ENCODE assay signal across 25 mouse cellular contexts in the genomic region with DNA sequence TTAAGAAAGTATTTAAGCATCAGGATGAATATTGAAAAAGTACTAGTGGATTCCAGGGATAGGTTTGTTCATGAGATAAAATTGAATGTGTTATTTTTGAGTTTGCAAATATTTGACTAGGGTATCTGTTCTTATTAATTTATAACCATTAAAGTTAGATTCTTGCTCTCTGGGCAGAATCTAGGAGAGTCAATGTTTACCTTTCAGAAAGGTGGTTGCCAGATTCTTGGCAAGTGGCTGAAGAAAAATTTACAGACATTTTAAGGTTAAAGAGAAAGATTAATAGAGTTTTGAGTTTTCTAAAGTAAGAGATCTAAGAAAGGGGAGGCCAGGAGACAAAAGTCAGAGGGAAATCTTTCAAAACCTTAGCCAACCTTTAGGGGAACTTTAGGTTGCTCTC.
"Had no signal": no experiment of that assay in that cellular context is flagged by ENCODE, and none has a peak within 500 bp of the region (broad histone marks: within the 10 kb centered on the region; RNA-seq: fewer than 3 reads in every experiment).

No protein-coding gene starts in this region.

- H3K4me3 ChIP-seq: gastrocnemius, adult 2 months; heart, embryonic 10.5 days; heart, embryonic 12.5 days; hindbrain, embryonic 10.5 days; hindbrain, embryonic 12.5 days; intestine, embryonic 15.5 days; kidney, embryonic 15.5 days; layer of hippocampus, adult 2 months; left cerebral cortex, adult 2 months; limb, embryonic 10.5 days; limb, embryonic 12.5 days; liver, embryonic 13.5 days; liver, embryonic 15.5 days had no signal

- H3K9me3 ChIP-seq: heart, embryonic 10.5 days; heart, embryonic 12.5 days; hindbrain, embryonic 10.5 days; hindbrain, embryonic 12.5 days; intestine, embryonic 15.5 days; kidney, embryonic 15.5 days; limb, embryonic 10.5 days; limb, embryonic 12.5 days; liver, embryonic 13.5 days; liver, embryonic 15.5 days had no signal

- ATAC-seq: hindbrain, embryonic 16.5 days; inflammation-experienced regulatory T-cells, adult 6 months; intestine, embryonic 15.5 days; intestine, postnatal 0 days had no signal

- H3K27me3 ChIP-seq: heart, embryonic 12.5 days; hindbrain, embryonic 12.5 days; intestine, embryonic 15.5 days; kidney, embryonic 15.5 days; limb, embryonic 12.5 days; liver, embryonic 13.5 days; liver, embryonic 15.5 days had no signal

- H3K4me2 ChIP-seq: heart, embryonic 12.5 days; hindbrain, embryonic 12.5 days; hindbrain, embryonic 14.5 days; intestine, embryonic 15.5 days; kidney, embryonic 15.5 days; limb, embryonic 12.5 days; liver, embryonic 13.5 days; liver, embryonic 15.5 days had no signal

- H3K27ac ChIP-seq: gastrocnemius, adult 2 months; heart, embryonic 10.5 days; hindbrain, embryonic 10.5 days; hindbrain, embryonic 12.5 days; hindbrain, embryonic 14.5 days; intestine, embryonic 15.5 days; kidney, embryonic 15.5 days; layer of hippocampus, adult 2 months; left cerebral cortex, adult 2 months; limb, embryonic 10.5 days; limb, embryonic 12.5 days; liver, embryonic 13.5 days; liver, embryonic 15.5 days had no signal

- DNase-seq: gastrocnemius, adult 2 months; gastrocnemius, postnatal 10 days; gastrocnemius, postnatal 25 days; heart, adult 18-20 months; heart, postnatal 10 days; heart, postnatal 4 days; kidney, adult 18-20 months; kidney, postnatal 10 days; liver; liver, embryonic 13.5 days had no signal

- H3K9ac ChIP-seq: heart, embryonic 12.5 days; hindbrain, embryonic 12.5 days; hindbrain, embryonic 14.5 days; intestine, embryonic 15.5 days; kidney, embryonic 15.5 days; limb, embryonic 12.5 days; liver, embryonic 13.5 days; liver, embryonic 15.5 days had no signal

- H3K4me1 ChIP-seq: heart, embryonic 10.5 days; heart, embryonic 12.5 days; hindbrain, embryonic 10.5 days; hindbrain, embryonic 12.5 days; intestine, embryonic 15.5 days; kidney, embryonic 15.5 days; limb, embryonic 10.5 days; limb, embryonic 12.5 days; liver, embryonic 13.5 days; liver, embryonic 15.5 days had no signal

- H3K36me3 ChIP-seq: heart, embryonic 10.5 days; heart, embryonic 12.5 days; hindbrain, embryonic 10.5 days; hindbrain, embryonic 12.5 days; intestine, embryonic 15.5 days; kidney, embryonic 15.5 days; limb, embryonic 10.5 days; limb, embryonic 12.5 days; liver, embryonic 13.5 days; liver, embryonic 15.5 days had no signal
